Mouse (Mus musculus) erythroblast, embryonic 14.5 days (primary cell): ENCODE data around the gene Vmn2r57.
"Not testable (repeated sequence)": the region's sequence is repeated elsewhere in the genome, so short reads cannot be mapped to it uniquely, and the experiment has no call there.

Source experiments
- GATA1 ChIP-seq: IDR thresholded peaks from 2 replicates; pipeline ENCODE4 v1.6.1; 2012; ENCODE audit warnings: low read length, inconsistent platforms, mixed read lengths
- TAL1 ChIP-seq: IDR thresholded peaks from 3 replicates; pipeline ENCODE4 v1.6.1; 2012; ENCODE audit warnings: low read length, inconsistent platforms, mixed read lengths

GRCm38 (mm10) chr7:41448596-41448995, at the start of gene Vmn2r57:
- TF ChIP-seq GATA1, TAL1: not testable (repeated sequence)
